Mouse (Mus musculus) brain, embryonic 18.5 days (tissue): ENCODE data around the gene Rrp36.

Experiments used
- DNase-seq: peaks from one replicate; pipeline ENCODE4 v3.0.0-alpha.2; 2012; ENCODE audit warnings: low read depth, low spot score

The Rrp36 gene

DNA sequence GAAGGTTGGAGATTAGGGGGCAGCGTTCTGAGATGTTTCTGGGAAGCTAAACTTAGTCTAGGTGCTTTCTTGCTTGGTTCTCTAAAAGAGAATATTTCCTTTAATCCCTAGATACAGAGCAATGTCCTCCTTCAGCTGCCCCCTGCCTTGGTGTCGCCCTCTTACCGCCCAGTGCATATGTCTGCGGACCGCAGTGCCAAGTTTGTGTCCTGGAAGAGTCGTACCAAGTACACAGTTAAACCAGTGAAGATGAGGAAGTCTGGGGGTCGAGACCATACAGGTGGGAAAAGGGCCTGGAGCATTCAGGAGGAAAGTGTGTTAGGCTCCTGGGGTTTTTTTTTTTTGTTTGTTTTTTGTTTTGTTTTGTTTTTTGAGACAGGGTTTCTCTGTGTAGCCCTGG is 26.9 kb downstream of the Rrp36 start:
- no peak for DNase-seq

DNA sequence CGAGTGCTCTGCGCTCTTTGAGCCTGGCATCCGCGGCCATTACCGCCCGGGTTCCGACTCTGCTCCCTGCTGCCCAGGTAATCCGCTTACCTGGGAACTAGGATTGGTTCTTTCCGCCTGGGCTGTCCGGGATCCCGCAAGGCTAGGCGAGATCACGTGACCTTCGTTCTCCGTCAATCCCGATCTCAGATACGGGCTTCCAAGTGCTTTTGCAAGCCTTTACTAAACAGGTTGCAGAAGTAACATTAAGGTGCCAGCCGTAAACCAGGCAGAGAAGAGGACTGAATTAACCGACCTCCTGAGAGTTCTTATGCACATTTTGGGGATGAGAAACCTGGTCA is 27.9 kb downstream of the Rrp36 start:
- DNase-seq, result no peak

DNA sequence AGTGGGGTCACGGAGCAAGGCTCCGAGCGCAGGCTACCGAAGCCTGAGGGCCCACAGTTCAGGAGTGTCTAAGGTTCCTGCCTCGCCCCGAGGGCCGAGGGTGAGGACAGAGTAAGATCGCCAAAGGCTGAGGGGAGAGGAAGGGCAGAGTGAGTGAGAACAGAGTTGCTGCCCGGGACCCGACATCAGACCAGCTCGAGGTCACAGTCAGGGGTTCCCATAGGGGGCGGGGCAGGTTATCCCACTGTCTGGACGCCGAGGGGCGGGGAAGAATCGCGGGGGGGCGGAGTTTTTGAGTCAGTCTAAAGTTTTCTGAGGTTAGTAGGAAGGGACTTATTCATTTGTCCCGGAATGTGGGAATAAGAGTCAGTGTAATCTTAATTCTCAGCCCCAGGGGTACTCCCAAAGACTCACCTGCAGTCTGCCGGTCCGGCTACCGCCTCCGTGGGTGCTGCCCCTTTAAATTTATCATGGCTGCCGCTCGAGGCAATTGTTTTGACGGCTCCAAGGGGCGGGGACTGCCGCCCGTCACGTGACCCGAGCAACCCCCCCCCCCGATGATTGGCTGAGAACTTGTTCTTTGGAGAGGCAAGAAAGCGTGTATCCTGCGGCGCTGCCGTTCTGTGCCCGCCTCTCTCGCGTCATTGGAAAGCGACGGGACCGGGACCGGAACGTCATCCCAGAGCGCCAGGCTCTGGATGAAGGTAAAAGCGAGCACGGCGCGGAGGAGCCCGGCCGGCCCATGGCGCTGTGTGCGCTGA is 28.4 kb downstream of the Rrp36 start, which contains the start of the genes Klc4 and Mrpl2:
TSS of gene Klc4 (minus strand) at position 462 of the 761 bp plus-strand sequence.
TSS of gene Mrpl2 (plus strand) at position 669 of the 761 bp plus-strand sequence.
- DNase-seq, result peak; percentile 97

DNA sequence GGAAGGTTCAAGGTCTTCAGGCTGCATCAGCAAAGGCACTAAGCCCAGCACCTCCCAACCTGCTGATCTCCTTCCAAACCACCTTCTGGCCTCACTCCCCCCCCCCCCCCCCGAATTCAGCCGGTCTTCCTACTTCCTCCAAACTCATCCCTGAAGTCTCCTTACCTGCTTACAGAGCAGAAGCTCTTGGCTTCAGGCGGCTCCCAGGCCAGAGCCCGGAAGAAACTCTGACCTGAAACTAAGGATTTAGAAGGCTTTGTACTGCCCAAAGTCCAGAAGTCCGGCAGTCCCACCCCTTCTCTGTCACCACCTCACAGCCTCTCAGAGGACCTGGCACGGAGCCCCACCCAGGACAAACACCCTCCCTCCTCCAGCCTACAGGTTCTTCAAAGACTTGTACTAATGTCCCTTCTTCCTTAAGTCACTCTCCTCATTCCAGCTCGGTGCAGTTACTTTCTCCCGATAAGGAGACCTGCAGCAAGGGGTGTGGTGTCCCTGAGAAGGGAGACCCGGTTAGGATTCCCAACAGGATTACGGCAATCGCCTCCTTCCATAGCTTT is 29.2 kb downstream of the Rrp36 start:
- no peak for DNase-seq

DNA sequence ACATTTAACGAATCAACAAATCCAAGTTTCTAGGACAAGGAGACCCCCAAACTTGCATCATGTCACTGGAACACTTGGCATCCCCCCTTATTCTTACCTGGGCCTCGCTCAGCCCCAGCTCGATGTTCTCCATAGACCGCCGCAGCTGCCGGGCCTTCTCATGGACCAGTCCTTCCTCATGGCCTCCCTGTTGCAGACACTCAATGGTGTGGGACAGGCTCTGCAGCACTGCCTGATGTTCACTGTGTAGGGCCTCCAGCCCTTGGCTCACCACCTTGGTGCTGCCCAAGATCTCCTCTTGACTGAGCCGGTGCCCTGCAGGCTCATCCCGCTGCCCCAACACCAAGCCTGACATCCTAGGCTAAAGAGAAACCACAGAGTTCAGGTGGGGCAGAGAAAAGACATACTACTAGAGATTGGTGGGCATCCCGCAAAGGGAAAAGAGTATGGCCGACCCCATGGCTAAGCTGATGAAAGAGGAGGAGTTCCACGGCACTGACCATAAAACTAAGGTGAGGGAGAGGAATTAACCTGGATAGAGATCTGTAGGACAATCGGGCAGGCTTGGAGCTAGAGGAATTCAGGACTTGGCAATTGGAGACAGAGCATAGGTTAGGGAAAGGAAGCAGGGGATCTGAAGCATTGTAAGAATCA is 29.9 kb downstream of the Rrp36 start:
- DNase-seq, result no peak

DNA sequence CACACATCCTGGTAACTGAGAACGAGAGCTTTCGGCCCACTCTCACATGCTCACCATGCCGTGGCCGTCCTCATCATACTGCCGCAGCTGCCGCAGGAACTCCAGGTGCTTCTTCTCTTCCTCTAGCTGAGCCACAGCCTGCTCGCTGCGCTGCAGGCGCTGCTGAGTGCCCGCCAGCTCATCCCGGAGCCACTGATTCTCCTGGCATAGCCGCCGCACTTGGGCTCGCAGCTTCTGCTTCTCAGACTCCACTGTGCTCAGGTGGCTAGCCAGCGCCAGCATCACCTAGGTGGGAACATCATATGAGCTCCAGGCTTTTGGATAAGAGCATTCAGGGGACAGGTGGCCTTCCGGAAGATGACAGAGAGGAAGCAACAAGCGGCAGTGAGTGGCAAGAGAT is 32.1 kb downstream of the Rrp36 start:
- DNase-seq, result no peak

DNA sequence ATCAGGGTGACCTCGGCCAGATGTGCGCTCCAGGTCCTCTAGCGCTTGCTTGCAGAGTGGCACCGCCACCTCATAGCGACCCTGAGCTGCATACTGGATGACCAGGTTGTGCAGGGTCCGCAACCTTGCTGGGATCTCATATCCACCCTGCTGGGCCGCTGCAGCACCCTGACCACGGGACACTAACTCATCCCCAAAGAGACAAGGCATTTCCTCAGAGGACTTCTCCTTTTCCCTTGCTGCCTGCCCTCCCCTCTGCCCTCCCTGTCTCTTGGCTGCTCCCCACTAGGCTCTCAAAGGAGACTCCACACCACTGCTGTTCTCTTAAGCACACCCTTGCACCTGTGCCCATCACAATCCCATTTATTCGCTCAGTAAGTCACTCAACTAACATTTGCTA is 34.2 kb downstream of the Rrp36 start:
- no peak for DNase-seq

DNA sequence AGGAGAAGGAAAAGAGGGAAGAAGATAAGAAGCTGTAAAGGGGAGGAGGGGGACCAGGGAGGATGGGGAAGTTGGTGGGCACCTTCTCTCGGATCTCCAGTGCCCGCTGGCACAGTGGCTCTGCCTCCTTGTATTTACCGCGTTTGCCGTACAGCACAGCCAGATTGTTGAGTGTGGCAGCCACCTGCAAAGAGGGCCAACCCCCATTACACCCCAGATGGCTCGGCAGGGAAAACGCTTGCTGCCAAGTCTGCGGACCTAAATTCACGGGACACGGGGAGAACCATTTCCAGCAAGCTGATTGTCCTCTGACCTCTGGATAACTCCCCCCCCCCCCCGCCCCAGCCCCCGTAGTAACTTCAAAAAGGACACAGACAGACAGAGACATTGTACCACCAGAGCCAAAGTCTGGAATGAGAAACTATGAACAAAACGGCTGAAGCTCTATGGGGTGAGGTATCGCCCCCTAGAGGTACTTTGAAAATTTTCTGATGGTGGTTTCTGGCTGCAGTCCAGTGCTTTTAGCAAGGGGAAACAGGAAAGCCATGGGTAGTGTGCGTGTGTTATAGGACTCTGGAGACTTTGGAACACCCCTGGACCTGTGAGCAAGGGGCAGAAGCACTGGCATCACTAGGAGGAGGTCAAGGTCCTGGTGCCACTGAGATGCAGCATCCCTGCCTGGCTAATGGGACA is 37.2 kb downstream of the Rrp36 start:
- DNase-seq, result no peak

DNA sequence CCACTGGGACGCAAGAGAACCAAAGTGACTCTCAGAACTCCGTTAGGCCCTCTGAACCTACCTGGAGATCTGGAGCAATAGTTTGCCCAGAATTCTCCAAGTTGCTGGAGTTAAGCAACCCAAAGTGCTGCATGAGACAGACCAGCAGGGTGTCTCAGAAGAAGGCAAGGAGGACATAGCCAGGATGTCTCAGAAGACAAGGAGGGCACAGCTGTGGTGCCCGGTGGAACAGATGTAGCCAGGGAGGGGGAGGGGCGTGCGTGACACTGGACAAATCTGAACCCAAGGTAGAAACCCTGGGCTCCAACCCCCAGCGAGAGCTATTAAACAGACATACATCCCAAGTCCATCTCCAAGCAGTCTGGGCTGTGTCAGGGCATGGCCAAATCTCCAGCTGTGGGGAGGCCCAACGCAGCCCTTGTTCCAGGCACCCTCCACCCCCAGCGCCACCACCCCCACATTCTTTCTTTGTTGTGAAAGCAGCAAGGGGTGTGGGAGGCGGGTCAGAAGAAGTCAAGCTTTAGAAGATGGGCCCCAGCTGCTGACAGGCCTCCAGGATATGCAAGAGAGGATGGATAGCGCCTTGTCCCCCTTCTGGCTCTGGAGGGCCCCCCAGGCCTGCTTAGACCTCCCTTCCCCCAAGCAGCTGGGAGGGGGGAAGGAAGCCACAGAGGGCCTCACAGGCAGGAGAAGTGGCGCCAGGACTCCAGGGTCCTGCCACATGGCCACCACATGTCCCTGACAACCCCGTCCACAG is 44.3 kb downstream of the Rrp36 start:
- no peak for DNase-seq

DNA sequence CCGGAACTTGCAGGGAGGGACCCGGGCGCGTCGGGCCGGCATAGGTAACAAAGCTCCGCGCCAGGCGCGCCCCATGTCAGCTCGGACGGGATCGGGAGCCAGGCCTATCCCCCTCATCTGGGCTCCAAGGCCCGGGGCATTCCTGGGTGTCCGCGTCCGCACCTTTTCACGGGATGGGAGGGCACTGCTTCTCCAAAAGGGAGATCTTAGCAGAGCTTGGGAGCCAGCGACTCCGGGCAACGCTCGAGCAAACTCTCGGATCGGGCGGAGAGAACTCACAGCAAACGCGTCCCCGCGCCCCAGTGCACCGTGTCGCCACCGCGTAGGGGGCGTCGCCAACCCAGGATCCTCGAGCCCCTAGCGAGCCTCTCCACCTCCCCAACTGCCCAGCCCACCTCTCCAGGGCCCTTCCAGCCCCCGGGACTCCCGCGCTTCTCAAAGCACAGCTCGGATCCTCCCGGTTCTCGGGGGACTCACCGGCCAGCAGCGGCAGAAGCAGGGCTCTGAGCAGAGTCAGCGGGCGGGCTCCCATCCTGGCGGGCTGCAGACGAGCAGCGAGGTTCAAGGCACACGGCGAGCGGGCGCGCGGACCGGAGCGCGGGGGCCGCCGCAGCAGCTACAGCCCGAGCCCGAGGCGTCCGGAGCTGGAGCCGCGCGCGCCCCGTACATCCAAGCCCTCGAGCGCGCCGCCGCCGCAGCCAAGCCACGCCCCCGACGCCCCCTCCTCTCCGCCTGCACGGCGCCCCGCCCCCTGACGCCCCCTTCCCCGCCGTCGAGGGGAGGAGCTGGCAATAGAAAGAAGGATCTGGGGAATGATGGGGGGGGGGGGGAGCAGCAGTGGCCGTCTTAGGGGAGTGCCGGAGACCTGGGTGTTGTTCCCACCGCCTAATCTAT is 45.1 kb downstream of the Rrp36 start, which contains the start of gene Ptk7:
TSS of gene Ptk7 (minus strand) at position 714 of the 894 bp plus-strand sequence.
- DNase-seq, result peak; percentile 74

DNA sequence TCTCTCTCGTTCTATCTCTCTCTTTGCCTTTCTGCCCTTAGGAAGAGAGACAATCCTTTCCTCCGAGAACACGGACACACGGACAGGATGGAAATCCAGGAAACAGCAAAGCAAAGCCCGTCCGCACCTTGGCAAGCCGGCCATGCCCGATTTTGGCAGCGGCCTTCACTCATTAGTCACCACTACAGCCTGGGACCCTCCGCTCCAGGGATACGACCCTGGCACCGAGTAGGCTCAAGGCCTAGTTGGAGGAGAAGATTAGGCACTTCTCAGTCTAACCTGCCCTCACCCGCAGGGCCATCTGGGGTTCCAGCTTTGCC is 45.7 kb downstream of the Rrp36 start:
- DNase-seq, result no peak

DNA sequence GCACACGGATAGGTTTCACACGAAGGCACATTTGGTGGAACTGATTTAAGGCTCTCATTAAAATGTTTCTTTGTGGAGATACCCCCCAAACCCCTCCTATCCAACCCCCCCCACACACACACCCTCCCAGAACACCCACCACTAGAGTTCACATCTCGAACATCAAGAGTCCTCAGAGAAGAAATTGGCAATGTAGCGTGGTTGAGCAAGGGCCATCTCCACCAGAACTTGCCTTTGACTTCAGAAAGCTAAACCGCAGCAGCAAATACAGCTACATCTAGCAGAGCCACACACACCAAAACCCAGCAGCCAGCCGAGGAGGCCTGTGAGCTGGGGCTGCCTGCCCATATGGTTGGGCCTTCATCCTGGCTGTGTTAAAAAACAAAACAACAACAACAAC is 46.7 kb downstream of the Rrp36 start:
- no peak for DNase-seq

DNA sequence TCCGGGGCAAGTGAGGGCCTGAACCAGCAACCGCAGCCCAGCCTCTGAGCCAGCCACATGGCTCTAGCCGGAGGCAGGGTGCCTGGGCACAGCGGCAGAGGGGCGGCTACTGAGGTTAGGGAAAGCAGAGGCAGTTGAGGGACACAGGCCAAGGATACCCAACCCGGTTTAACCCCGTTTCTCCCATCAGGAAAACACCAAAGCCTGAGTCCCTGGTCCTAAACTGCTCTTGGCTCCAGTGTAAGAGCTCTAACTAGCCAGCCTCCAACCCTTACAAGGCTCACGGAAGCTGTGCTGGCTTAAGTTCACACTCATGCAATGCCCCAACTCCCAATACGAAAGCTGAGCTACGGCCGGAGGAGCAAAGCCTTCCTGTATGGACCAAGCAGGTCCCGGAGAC is 49.6 kb downstream of the Rrp36 start:
- DNase-seq, result no peak

DNA sequence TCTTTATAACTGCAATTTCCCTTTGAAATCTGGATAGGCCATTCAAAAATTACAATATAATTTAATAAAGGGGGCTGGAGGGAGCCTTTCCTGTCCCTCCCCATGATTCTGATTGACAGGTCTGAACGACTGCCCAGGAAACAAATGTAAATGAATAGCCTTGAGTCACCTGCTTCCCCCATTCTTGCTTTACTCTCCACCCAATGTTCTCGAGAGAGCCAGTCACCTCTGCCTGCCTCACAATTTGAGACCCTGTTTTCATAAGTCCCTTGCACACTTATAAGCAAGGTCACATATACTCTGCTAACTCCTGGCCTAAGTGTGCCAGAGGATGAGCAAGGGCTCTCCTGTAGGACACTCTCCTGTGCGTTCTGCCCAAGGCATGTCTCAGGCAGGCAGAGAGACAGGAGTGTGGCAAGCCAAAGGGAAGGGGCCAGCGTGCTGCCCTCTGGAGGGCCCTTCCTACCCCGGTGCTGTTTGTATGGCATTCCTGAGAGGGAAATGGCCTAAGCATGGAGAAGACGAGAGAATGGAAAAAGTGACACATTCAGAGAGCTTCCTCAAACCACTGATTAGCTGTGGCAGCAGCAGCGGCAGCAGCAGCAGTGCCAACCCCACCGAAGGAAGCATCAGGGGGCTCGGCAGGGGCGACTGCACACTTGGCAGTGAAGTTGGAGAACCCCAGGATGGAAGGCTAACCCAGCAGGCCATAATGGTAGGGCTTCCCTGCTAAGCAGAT is 50.2 kb downstream of the Rrp36 start:
- DNase-seq, result no peak

DNA sequence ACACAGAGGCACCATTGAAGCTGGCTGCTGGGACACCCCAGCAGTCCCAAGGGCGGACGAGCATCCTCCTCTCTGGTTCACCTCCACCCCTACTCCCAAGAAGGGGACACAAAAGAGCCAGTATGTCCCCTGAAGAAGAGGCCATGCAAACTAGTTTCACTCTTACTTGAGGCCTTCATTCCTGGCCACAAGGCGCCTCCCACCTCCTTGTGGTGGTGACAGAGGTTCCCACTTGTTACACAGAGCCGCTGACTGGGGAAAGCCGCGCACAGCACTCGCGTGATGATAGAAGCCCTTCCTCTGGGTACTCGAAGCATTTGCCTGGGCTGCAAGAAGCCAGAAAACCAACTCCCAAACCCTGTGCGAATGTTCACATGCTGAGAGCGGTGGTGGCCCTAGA is 51.9 kb downstream of the Rrp36 start:
- DNase-seq, result no peak

DNA sequence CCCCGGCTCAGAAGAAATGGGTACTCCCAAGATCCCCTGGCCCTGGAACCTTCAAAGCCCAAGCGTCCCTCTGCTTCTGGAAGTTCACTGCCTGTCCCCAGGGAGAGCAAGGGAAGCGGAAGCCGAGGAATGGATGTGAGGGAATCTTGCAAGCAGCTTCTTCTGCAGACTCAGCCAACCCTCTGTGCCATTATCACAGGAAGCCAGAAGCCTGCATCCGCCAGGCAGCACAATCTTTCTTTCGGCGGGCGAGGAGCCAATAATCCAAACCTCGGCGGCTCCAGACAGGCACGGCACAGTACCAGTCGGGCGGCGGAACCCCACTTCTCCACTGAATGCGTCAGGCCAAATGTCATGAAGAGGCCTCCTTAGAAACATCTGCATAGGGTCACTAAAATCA is 52.8 kb downstream of the Rrp36 start:
- DNase-seq, result no peak

DNA sequence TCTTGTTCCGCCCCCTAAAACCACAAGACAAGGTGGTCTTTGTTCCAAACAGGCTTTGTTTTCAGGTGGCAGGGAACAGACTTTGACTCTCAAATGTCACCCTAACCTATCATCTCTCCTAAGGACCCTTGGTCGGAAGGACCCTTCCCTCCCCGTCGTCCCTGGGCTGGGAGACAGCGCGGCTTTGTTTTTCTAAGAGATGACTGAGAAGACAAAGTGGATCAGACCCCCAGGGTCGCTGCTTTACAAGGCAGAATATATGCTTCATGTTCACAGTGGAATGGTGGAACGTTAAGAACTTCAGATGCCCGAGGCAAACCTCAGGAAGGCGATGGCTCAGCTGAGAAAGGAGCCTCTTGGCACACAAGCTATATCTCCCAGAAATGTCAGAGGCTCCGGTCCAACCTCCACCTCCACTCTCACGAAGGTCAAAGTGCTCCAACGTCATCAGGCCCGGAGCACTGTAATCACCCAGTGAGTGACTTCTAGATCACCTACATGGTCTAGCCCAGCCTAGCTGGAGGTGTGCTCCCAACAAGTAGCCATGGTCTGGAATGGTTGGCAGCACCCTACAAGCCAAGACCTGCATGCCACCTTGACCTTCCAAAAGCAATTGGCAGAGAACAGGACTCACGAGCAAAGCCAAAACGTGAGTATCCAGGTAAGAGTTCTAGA is 54.3 kb downstream of the Rrp36 start:
- DNase-seq, result no peak

DNA sequence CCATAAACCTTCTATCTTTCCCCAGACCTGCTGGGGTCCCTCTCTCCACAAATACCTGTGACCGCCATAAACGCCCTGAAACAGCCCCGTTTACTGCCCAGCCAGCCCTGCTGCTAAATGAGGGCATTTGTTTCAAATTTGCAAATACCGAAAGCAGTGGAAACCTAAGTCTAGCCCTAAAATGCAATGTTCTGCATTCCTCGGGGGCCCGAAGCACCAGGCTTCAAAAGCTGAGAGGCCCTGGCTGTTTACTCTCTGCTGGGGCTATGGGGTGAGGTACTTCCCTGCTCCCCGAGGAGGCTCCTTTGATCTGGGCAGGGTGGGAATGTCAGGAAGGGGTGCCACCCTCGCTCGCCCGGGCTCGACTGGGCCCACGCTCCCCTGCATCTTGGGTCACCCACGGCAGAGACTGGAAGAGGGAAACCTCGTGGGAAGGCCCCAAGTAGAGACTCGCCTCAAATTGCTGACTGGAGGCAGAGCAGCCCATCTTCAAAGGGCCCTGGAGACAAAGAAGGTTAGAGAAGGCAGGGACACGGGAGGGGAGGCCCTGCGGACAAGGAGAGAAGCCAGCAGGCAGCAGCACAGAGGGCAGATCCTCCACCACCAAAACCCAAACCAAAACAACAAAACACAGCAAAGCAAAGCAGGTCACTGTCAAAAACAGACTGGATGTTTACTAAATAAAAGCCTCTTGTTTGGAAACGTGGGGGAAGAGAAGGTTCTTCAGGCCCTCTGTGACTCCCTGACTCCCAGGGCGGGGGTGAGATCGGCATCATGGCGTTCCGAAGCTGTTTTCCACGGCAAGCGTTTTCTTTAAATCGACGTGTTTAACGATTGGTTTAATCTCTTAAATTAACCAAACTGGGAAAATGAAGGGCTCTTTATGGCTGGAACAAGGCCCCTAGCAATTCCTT is 55.1 kb downstream of the Rrp36 start:
- DNase-seq, result no peak

DNA sequence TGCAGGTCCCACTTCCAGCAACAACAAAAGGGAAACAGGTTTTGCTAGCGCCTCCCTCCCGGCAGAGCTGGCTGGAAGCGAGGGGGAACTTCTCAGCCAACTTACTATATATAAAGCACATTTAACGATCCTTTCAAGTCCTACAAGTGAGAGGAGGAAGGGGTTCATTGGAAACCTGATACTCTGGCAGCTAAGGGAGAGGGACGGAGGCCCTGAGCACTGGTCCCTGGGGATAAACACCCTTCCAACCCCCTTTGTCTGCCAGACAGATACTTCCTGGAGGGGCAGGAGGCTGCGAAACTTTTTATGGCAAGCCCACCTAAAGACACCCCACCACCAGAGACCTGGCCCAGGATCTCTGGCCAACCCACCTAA is 55.8 kb downstream of the Rrp36 start:
- no peak for DNase-seq
